Mouse (Mus musculus): ENCODE data around the gene Spert. TPM values are rescaled to one million over a fixed set of nuclear protein-coding genes. Genes with fewer than 3 reads are reported as not detected.

The Spert gene
- not detected in 2 replicates for polyA plus RNA-seq (2014; fragmentation: Nextera tagmentation; extraction: Ambion mirVana)

DNA sequence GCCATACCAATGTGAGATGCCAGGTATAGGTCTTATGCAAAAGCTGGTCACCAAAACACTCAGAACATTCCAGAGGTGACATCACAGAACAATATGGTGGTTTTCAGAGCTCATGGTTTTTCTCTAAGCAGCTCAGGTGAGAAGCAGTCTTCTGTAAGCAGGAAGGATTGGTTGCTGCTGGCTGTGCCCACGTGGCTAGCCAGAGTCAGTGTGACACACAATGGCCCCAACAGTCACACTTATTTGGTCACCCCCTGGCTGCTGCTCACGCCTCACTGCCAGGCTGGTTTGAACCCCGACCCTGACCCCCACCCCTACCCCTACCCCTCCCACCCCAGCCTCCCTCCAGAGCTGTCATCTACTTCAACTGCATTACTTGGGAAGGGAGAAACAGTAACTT is at the start of gene Spert:
Spert (minus strand) TSS at position 139 of the 400 bp plus-strand sequence.
- Histone ChIP-seq H3K4me1 (ENCODE audit: control insufficient read depth, insufficient read depth, low read length) (no peaks in the 10 kb centered on the region), H3K27me3 (replicated peaks; ENCODE audit: control insufficient read depth, insufficient read depth, low read length) (no peaks in the 10 kb centered on the region), H3K4me3 (ENCODE audit: low read depth, low read length) (no peak within 1 kb of the TSS), H3K27ac (replicated peaks; ENCODE audit: low read depth, low read length) (no peak within 1 kb of the TSS), H3K36me3 (ENCODE audit: control insufficient read depth, insufficient read depth, low read length) (no peaks in the 10 kb centered on the region), H3K9me3 (ENCODE audit: control insufficient read depth, low read length) (no peaks in the 10 kb centered on the region), H3K9ac (ENCODE audit: low read depth, low read length) (no peak within 1 kb of the TSS), H3K4me2 (ENCODE audit: low read depth, low read length) (no peak within 1 kb of the TSS)
- 55% methylated on average over 3 of the region's 3 CpGs for WGBS
- DNase-seq (ENCODE audit: low spot score) (no peak), ATAC-seq (ENCODE audit: low read depth) (no peak)

DNA sequence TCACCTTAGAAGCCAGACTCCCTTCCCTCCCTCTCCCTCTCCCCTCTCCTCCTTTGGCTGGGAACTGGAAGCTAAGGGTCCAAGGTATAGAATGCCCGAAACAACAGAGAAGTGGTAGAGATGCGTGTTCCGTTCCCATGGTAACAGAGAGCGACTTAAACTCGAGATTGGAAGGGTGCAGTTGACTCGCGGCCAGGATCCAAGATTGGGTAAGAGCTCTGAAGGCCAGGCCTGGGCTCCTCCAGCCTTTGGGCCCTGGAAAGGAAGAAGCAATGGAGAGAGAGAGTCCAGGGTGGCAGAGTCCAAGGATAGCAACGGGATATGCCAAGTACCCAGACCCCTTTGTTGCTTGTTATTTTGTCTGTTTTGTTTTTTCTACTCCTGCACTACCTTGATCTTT is 49.2 kb upstream of the Spert start, which contains the start of gene Erich6b:
Erich6b (plus strand) TSS at position 180 of the 400 bp plus-strand sequence.
- no peaks in the 10 kb centered on the region for H3K36me3 ChIP-seq (ENCODE audit: control insufficient read depth, insufficient read depth, low read length)
- H3K4me1 ChIP-seq (ENCODE audit: control insufficient read depth, insufficient read depth, low read length), result no peaks in the 10 kb centered on the region
- H3K9ac ChIP-seq (ENCODE audit: low read depth, low read length), result no peak within 1 kb of the TSS
- no peak for DNase-seq (ENCODE audit: low spot score)
- WGBS, result 84% methylated on average over 8 of the region's 8 CpGs
- no peak within 1 kb of the TSS for H3K4me2 ChIP-seq (ENCODE audit: low read depth, low read length)
- no peak for ATAC-seq (ENCODE audit: low read depth)
- no peaks in the 10 kb centered on the region for H3K27me3 ChIP-seq (replicated peaks; ENCODE audit: control insufficient read depth, insufficient read depth, low read length)
- H3K27ac ChIP-seq (replicated peaks; ENCODE audit: low read depth, low read length), result no peak within 1 kb of the TSS
- 0 out of 2 replicates have a peak, but pooled peaks cover 3% of the 10 kb centered on the region for H3K9me3 ChIP-seq (ENCODE audit: control insufficient read depth, low read length)
- H3K4me3 ChIP-seq (ENCODE audit: low read depth, low read length), result no peak within 1 kb of the TSS

DNA sequence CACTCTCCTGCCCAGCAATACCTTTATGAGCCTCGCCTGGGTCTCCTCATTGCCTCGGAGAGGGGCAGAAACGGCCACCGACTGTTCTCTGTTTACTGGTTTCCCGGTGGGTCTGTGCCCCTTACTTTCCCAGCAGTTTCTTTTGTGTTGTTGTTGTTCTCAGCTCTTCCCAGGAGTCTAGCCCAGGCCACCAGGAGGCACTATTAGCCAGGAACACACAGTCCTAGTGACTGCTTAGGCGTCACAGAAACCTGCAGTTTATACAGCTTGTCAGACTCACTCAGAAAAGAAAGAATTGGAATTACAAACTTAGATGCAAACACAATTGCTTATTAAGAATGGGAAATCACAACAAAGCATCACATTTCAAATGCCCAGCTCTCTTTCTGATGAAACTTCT is 48.5 kb upstream of the Spert start:
- 0 out of 2 replicates have a peak, but pooled peaks cover 3% of the 10 kb centered on the region for H3K9me3 ChIP-seq (ENCODE audit: control insufficient read depth, low read length)
- no peak overlapping the region for H3K4me2 ChIP-seq (ENCODE audit: low read depth, low read length)
- H3K4me3 ChIP-seq (ENCODE audit: low read depth, low read length), result no peak overlapping the region
- 73% methylated on average over 6 of the region's 6 CpGs for WGBS
- ATAC-seq (ENCODE audit: low read depth) (no peak), DNase-seq (ENCODE audit: low spot score) (no peak)
- H3K27me3 ChIP-seq (replicated peaks; ENCODE audit: control insufficient read depth, insufficient read depth, low read length), result no peaks in the 10 kb centered on the region
- H3K36me3 ChIP-seq (ENCODE audit: control insufficient read depth, insufficient read depth, low read length), result no peaks in the 10 kb centered on the region
- H3K27ac ChIP-seq (replicated peaks; ENCODE audit: low read depth, low read length), result no peak overlapping the region
- H3K9ac ChIP-seq (ENCODE audit: low read depth, low read length), result no peak overlapping the region
- no peaks in the 10 kb centered on the region for H3K4me1 ChIP-seq (ENCODE audit: control insufficient read depth, insufficient read depth, low read length)

DNA sequence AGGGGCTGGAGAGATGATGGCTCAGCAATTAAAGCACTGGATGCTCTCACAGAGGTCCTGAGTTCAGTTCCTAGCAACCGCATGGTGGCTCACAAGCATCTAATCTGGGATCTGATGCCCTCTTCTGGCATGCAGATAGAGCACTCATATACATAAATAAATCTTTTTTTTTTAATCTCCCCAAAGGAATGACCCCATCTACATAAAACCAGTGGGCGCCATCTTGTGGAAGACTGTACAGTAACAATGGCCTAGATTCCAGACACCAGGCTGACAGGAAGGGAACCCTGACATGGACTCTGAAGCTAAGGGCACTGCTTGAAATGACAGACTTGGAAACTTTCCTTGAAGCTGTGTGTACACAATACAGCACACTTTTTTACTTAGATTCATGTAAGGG is 47.9 kb upstream of the Spert start:
- DNase-seq (ENCODE audit: low spot score), result no peak
- WGBS, result 89% methylated on average over 2 of the region's 2 CpGs
- no peak overlapping the region for H3K9ac ChIP-seq (ENCODE audit: low read depth, low read length)
- no peaks in the 10 kb centered on the region for H3K27me3 ChIP-seq (replicated peaks; ENCODE audit: control insufficient read depth, insufficient read depth, low read length)
- no peak overlapping the region for H3K27ac ChIP-seq (replicated peaks; ENCODE audit: low read depth, low read length)
- no peak overlapping the region for H3K4me3 ChIP-seq (ENCODE audit: low read depth, low read length)
- no peaks in the 10 kb centered on the region for H3K36me3 ChIP-seq (ENCODE audit: control insufficient read depth, insufficient read depth, low read length)
- no peak for ATAC-seq (ENCODE audit: low read depth)
- no peaks in the 10 kb centered on the region for H3K4me1 ChIP-seq (ENCODE audit: control insufficient read depth, insufficient read depth, low read length)
- H3K9me3 ChIP-seq (ENCODE audit: control insufficient read depth, low read length), result 0 out of 2 replicates have a peak, but pooled peaks cover 3% of the 10 kb centered on the region
- H3K4me2 ChIP-seq (ENCODE audit: low read depth, low read length), result no peak overlapping the region

DNA sequence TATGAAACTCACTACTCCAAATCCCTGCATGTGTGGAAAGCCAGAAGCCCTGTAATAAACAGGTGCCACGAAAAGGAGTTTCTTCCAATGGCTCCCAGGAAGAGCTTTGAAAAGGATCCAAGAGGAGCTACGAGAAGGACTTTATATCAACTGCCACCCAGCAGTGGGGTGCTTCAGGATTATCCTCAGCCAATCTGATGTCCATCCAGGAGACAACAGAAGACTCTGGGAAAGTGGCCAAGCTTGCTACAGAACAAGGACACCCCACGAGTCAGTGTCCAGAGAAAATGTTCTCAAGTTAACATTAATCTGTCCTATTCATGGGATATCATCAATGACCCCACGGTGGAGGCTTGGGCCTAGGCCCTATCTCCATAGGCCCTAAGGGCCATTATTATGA is 44.7 kb upstream of the Spert start:
- WGBS, result 91% methylated on average over 4 of the region's 4 CpGs
- no peaks in the 10 kb centered on the region for H3K36me3 ChIP-seq (ENCODE audit: control insufficient read depth, insufficient read depth, low read length)

DNA sequence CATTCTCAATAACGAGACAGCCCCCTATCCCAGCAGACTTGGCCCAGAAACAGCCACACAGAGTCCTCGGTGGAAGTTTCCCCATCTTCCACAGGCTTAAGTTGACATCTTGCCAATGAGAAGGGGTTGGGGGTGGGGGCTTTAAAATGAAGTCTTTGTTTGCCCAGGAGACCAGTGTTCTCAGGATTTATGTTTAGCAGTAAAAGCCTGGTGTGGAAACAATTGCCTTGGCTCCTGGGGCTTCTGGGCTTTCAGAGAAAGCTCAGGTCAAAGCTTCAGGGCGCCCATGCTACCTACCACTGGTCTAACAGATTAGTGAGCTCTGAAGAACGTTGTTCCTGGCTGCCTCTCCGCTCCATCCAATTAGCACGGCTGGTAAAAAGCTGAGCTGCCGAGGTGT is 43.2 kb upstream of the Spert start:
- H3K4me1 ChIP-seq (ENCODE audit: control insufficient read depth, insufficient read depth, low read length), result no peaks in the 10 kb centered on the region
- DNase-seq (ENCODE audit: low spot score), result no peak
- H3K27me3 ChIP-seq (replicated peaks; ENCODE audit: control insufficient read depth, insufficient read depth, low read length), result no peaks in the 10 kb centered on the region
- 51% methylated on average over 7 of the region's 7 CpGs for WGBS
- no peaks in the 10 kb centered on the region for H3K36me3 ChIP-seq (ENCODE audit: control insufficient read depth, insufficient read depth, low read length)
- H3K27ac ChIP-seq (replicated peaks; ENCODE audit: low read depth, low read length), result no peak overlapping the region
- no peaks in the 10 kb centered on the region for H3K9me3 ChIP-seq (ENCODE audit: control insufficient read depth, low read length)
- no peak overlapping the region for H3K9ac ChIP-seq (ENCODE audit: low read depth, low read length)
- no peak for ATAC-seq (ENCODE audit: low read depth)
- H3K4me3 ChIP-seq (ENCODE audit: low read depth, low read length), result no peak overlapping the region
- H3K4me2 ChIP-seq (ENCODE audit: low read depth, low read length), result no peak overlapping the region

More for the DNA sequence above, 44.7 kb upstream of the Spert start:
- H3K4me1 ChIP-seq (ENCODE audit: control insufficient read depth, insufficient read depth, low read length), result no peaks in the 10 kb centered on the region
- no peak overlapping the region for H3K4me2 ChIP-seq (ENCODE audit: low read depth, low read length)
- no peak overlapping the region for H3K9ac ChIP-seq (ENCODE audit: low read depth, low read length)
- no peak overlapping the region for H3K4me3 ChIP-seq (ENCODE audit: low read depth, low read length)
- H3K27me3 ChIP-seq (replicated peaks; ENCODE audit: control insufficient read depth, insufficient read depth, low read length), result no peaks in the 10 kb centered on the region
- DNase-seq (ENCODE audit: low spot score) (no peak), ATAC-seq (ENCODE audit: low read depth) (no peak)
- no peak overlapping the region for H3K27ac ChIP-seq (replicated peaks; ENCODE audit: low read depth, low read length)
- no peaks in the 10 kb centered on the region for H3K9me3 ChIP-seq (ENCODE audit: control insufficient read depth, low read length)

DNA sequence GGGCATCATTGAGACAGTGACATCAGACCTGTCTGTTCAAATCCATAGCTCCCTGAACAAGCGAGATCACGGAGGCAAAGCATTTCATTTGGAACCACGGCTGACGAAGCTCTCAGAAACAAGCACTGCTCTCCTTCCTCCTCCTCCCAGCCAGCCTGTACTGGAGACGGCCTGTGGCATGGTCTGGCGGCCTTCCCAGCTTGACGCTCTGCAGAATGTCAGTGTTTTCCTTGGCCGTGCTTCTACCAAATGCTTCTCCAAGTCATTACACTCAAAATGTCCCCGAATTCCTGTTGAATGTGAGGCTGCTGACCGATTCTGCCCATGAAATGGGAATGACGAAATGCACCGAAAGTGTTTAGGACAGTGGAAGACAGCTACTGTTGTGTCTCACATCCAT is 42.4 kb upstream of the Spert start:
- no peak overlapping the region for H3K9ac ChIP-seq (ENCODE audit: low read depth, low read length)
- no peaks in the 10 kb centered on the region for H3K36me3 ChIP-seq (ENCODE audit: control insufficient read depth, insufficient read depth, low read length)
- no peaks in the 10 kb centered on the region for H3K4me1 ChIP-seq (ENCODE audit: control insufficient read depth, insufficient read depth, low read length)
- no peak overlapping the region for H3K4me2 ChIP-seq (ENCODE audit: low read depth, low read length)
- H3K4me3 ChIP-seq (ENCODE audit: low read depth, low read length), result no peak overlapping the region
- ATAC-seq (ENCODE audit: low read depth) (no peak), DNase-seq (ENCODE audit: low spot score) (peak; percentile 51)
- no peaks in the 10 kb centered on the region for H3K9me3 ChIP-seq (ENCODE audit: control insufficient read depth, low read length)
- no peak overlapping the region for H3K27ac ChIP-seq (replicated peaks; ENCODE audit: low read depth, low read length)
- no peaks in the 10 kb centered on the region for H3K27me3 ChIP-seq (replicated peaks; ENCODE audit: control insufficient read depth, insufficient read depth, low read length)
- 58% methylated on average over 12 of the region's 12 CpGs for WGBS

DNA sequence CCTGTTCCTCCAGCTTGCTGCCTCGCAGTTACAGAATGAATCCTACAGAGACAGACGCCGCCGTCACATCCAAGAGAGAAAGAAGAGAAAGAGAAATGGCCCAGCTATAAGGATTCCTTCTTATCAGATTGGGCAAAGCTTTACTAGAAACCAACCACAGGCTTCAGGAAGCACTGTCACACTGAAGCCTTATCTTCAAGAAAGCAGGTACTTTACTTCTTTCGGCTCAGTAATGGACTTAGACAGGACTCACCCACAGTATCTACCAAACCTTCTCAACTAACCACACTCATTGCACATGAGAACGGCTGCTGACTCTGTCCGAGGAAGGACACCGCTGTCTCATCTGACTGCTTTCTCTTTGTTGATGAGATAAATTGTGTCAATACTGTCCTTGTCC is 36.0 kb upstream of the Spert start:
- H3K4me3 ChIP-seq (ENCODE audit: low read depth, low read length), result no peak overlapping the region
- 91% methylated on average over 8 of the region's 8 CpGs for WGBS
- no peaks in the 10 kb centered on the region for H3K36me3 ChIP-seq (ENCODE audit: control insufficient read depth, insufficient read depth, low read length)
- no peaks in the 10 kb centered on the region for H3K4me1 ChIP-seq (ENCODE audit: control insufficient read depth, insufficient read depth, low read length)
- H3K27me3 ChIP-seq (replicated peaks; ENCODE audit: control insufficient read depth, insufficient read depth, low read length), result no peaks in the 10 kb centered on the region
- H3K4me2 ChIP-seq (ENCODE audit: low read depth, low read length), result no peak overlapping the region
- DNase-seq (ENCODE audit: low spot score) (no peak), ATAC-seq (ENCODE audit: low read depth) (no peak)
- no peak overlapping the region for H3K9ac ChIP-seq (ENCODE audit: low read depth, low read length)
- no peak overlapping the region for H3K27ac ChIP-seq (replicated peaks; ENCODE audit: low read depth, low read length)
- H3K9me3 ChIP-seq (ENCODE audit: control insufficient read depth, low read length), result no peaks in the 10 kb centered on the region

DNA sequence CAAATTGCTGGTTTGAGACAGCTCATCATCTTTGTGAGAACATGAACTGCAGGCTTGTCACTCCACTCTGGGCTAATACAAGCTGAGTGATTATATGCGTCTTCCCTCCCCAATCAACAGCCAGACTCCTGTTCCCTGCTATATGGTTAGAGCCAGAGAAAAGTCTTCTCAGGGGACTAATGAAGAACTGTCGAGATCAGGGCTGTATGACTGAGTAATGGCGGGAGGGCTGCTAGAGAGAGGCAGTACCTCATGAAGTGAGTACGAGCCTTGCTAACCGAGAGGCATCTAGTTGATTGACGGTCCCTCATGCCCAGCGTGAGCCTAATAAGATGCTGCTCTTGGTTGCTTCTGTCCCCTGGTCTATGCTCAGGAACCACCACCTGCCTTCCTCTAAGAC is 30.1 kb upstream of the Spert start:
- WGBS, result 67% methylated on average over 7 of the region's 7 CpGs
- no peak overlapping the region for H3K4me3 ChIP-seq (ENCODE audit: low read depth, low read length)
- H3K27ac ChIP-seq (replicated peaks; ENCODE audit: low read depth, low read length), result no peak overlapping the region
- ATAC-seq (ENCODE audit: low read depth) (no peak), DNase-seq (ENCODE audit: low spot score) (no peak)
- H3K4me2 ChIP-seq (ENCODE audit: low read depth, low read length), result no peak overlapping the region
- H3K4me1 ChIP-seq (ENCODE audit: control insufficient read depth, insufficient read depth, low read length), result no peaks in the 10 kb centered on the region
- H3K9ac ChIP-seq (ENCODE audit: low read depth, low read length), result no peak overlapping the region
- H3K9me3 ChIP-seq (ENCODE audit: control insufficient read depth, low read length), result no peaks in the 10 kb centered on the region
- H3K36me3 ChIP-seq (ENCODE audit: control insufficient read depth, insufficient read depth, low read length), result no peaks in the 10 kb centered on the region
- no peaks in the 10 kb centered on the region for H3K27me3 ChIP-seq (replicated peaks; ENCODE audit: control insufficient read depth, insufficient read depth, low read length)
